In genomic region chr6:39556900-39557659, GRCm38 (mm10) we compare ENCODE assay signal across 7 mouse cellular contexts. TPM values are rescaled to one million over a fixed set of nuclear protein-coding genes. Genes with fewer than 3 reads are reported as not detected.
DNase-seq lines count a peak whose midpoint lies in the region; ATAC-seq and TF ChIP-seq lines count a peak whose summit lies in the region.

No protein-coding gene starts in this region.

- H3K27ac ChIP-seq in forebrain, embryonic 14.5 days (ENCODE audit: low read depth, low read length) = peak overlapping the region; percentile 94
- peak overlapping the region; percentile 94 for H3K27ac ChIP-seq in hindbrain, embryonic 14.5 days
- peak overlapping the region; percentile 89 for H3K27ac ChIP-seq in lung, embryonic 16.5 days (ENCODE audit: low read length)

- peak; percentile 44 for DNase-seq in thymus, postnatal 14 days
- no peak for DNase-seq in thymus, postnatal 0 days (ENCODE audit: low spot score)
- peak; percentile 64 for DNase-seq in brain, embryonic 14.5 days (ENCODE audit: low read depth)
- peak; percentile 49 for DNase-seq in forebrain, embryonic 14.5 days (ENCODE audit: low spot score)
- peak; percentile 48 for DNase-seq in hindbrain, embryonic 14.5 days (ENCODE audit: low spot score)
- peak; percentile 67 for DNase-seq in retina, postnatal 1 day

- H3K4me1 ChIP-seq in forebrain, embryonic 14.5 days (ENCODE audit: control insufficient read depth, insufficient read depth, low read length) = peaks cover 32% of the 10 kb centered on the region
- H3K4me1 ChIP-seq in hindbrain, embryonic 14.5 days (replicated peaks; ENCODE audit: control insufficient read depth, insufficient read depth, low read length) = peaks cover 38% of the 10 kb centered on the region
- peaks cover 46% of the 10 kb centered on the region for H3K4me1 ChIP-seq in lung, embryonic 16.5 days (replicated peaks; ENCODE audit: control insufficient read depth, insufficient read depth, low read length)

- H3K9ac ChIP-seq in forebrain, embryonic 14.5 days (ENCODE audit: low read length) = peak overlapping the region; percentile 92
- peak overlapping the region; percentile 91 for H3K9ac ChIP-seq in hindbrain, embryonic 14.5 days
- peak overlapping the region; percentile 95 for H3K9ac ChIP-seq in lung, embryonic 16.5 days (ENCODE audit: low read length)

- no peak for TF ChIP-seq CTCF in brain, embryonic 14.5 days (IDR thresholded peaks at IDR 0.05; ENCODE audit: borderline replicate concordance, extremely low read depth, insufficient read depth, insufficient read length)

- H3K4me3 ChIP-seq in forebrain, embryonic 14.5 days (ENCODE audit: low read depth, low read length) = peak overlapping the region; percentile 75
- H3K4me3 ChIP-seq in hindbrain, embryonic 14.5 days (replicated peaks; ENCODE audit: low read length) = peak overlapping the region; percentile 87
- H3K4me3 ChIP-seq in lung, embryonic 16.5 days (ENCODE audit: low read length) = peak overlapping the region; percentile 85

- TF ChIP-seq POLR2A in brain, embryonic 14.5 days (IDR thresholded peaks at IDR 0.05; ENCODE audit: borderline replicate concordance, extremely low read depth, insufficient read depth, insufficient read length, poor library complexity, severe bottlenecking) = no peak

- WGBS in forebrain, embryonic 14.5 days = 1% methylated on average over 47 of the region's 54 CpGs
- WGBS in hindbrain, embryonic 14.5 days = 0% methylated on average over 50 of the region's 54 CpGs
- WGBS in lung, embryonic 16.5 days = under 1% methylated on average over 36 of the region's 54 CpGs

- no peaks in the 10 kb centered on the region for H3K36me3 ChIP-seq in forebrain, embryonic 14.5 days (ENCODE audit: control insufficient read depth, insufficient read depth, low read length)
- H3K36me3 ChIP-seq in hindbrain, embryonic 14.5 days (replicated peaks; ENCODE audit: control insufficient read depth, insufficient read depth) = 0 out of 2 replicates have a peak, but pooled peaks cover 3% of the 10 kb centered on the region
- no peaks in the 10 kb centered on the region for H3K36me3 ChIP-seq in lung, embryonic 16.5 days (ENCODE audit: control insufficient read depth, insufficient read depth, low read length)

- peak; percentile 71 for ATAC-seq in forebrain, embryonic 14.5 days
- peak; percentile 69 for ATAC-seq in hindbrain, embryonic 14.5 days (ENCODE audit: low FRiP score)
- ATAC-seq in lung, embryonic 16.5 days (ENCODE audit: low read depth) = peak; percentile 56

- no peaks in the 10 kb centered on the region for H3K27me3 ChIP-seq in forebrain, embryonic 14.5 days (replicated peaks; ENCODE audit: control insufficient read depth, insufficient read depth, low read length)
- no peaks in the 10 kb centered on the region for H3K27me3 ChIP-seq in hindbrain, embryonic 14.5 days (ENCODE audit: control insufficient read depth, insufficient read depth, low read length)
- H3K27me3 ChIP-seq in lung, embryonic 16.5 days (ENCODE audit: control insufficient read depth, insufficient read depth, low read depth, low read length) = no peaks in the 10 kb centered on the region

- no peaks in the 10 kb centered on the region for H3K9me3 ChIP-seq in forebrain, embryonic 14.5 days (replicated peaks; ENCODE audit: control insufficient read depth, low read length)
- H3K9me3 ChIP-seq in hindbrain, embryonic 14.5 days (ENCODE audit: control insufficient read depth, low read length) = no peaks in the 10 kb centered on the region
- H3K9me3 ChIP-seq in lung, embryonic 16.5 days (ENCODE audit: control insufficient read depth, low read length) = no peaks in the 10 kb centered on the region

- H3K4me2 ChIP-seq in forebrain, embryonic 14.5 days (ENCODE audit: low read length) = peak overlapping the region; percentile 52
- peak overlapping the region; percentile 75 for H3K4me2 ChIP-seq in hindbrain, embryonic 14.5 days (replicated peaks)
- peak overlapping the region; percentile 76 for H3K4me2 ChIP-seq in lung, embryonic 16.5 days (ENCODE audit: low read depth, low read length)

RNA-seq across cellular contexts. Expression of gene Dennd2a, which starts 0.6 kb away (rescaled TPM):
- polyA plus RNA-seq in thymus, postnatal 0 days (2015; fragmentation: Nextera tagmentation; extraction: Ambion mirVana) = 2.1 and 2.6 TPM in 2 replicates
- 37.7 and 44.3 TPM in 2 replicates for polyA plus RNA-seq in brain, embryonic 14.5 days (2012; rRNA removed)
- polyA plus RNA-seq in forebrain, embryonic 14.5 days (2014; fragmentation: Nextera tagmentation; extraction: Ambion mirVana) = 14.2 and 15.8 TPM in 2 replicates
- 19.1 and 21.8 TPM in 2 replicates for polyA plus RNA-seq in hindbrain, embryonic 14.5 days (2014; fragmentation: Nextera tagmentation; extraction: Ambion mirVana)
- polyA plus RNA-seq in lung, embryonic 16.5 days (2015; fragmentation: Nextera tagmentation; extraction: Ambion mirVana) = 16.0 and 17.3 TPM in 2 replicates

RNA-seq across cellular contexts. Expression of gene Adck2, which starts 16.6 kb away (rescaled TPM):
- 27.9 and 29.0 TPM in 2 replicates for polyA plus RNA-seq in thymus, postnatal 0 days (2015; fragmentation: Nextera tagmentation; extraction: Ambion mirVana)
- 16.5 and 23.3 TPM in 2 replicates for polyA plus RNA-seq in brain, embryonic 14.5 days (2012; rRNA removed)
- 30.4 and 31.5 TPM in 2 replicates for polyA plus RNA-seq in forebrain, embryonic 14.5 days (2014; fragmentation: Nextera tagmentation; extraction: Ambion mirVana)
- polyA plus RNA-seq in hindbrain, embryonic 14.5 days (2014; fragmentation: Nextera tagmentation; extraction: Ambion mirVana) = 37.5 and 38.0 TPM in 2 replicates
- polyA plus RNA-seq in lung, embryonic 16.5 days (2015; fragmentation: Nextera tagmentation; extraction: Ambion mirVana) = 25.0 and 30.0 TPM in 2 replicates

RNA-seq across cellular contexts. Expression of gene Gm42420, which starts 28.5 kb away (rescaled TPM):
- 2.3 and 2.7 TPM in 2 replicates for polyA plus RNA-seq in thymus, postnatal 0 days (2015; fragmentation: Nextera tagmentation; extraction: Ambion mirVana)
- polyA plus RNA-seq in brain, embryonic 14.5 days (2012; rRNA removed) = 1.3 and 2.0 TPM in 2 replicates
- polyA plus RNA-seq in forebrain, embryonic 14.5 days (2014; fragmentation: Nextera tagmentation; extraction: Ambion mirVana) = 1.3 TPM in 1 of 2 replicates, not detected in the other
- polyA plus RNA-seq in hindbrain, embryonic 14.5 days (2014; fragmentation: Nextera tagmentation; extraction: Ambion mirVana) = 1.9 TPM in 1 of 2 replicates, not detected in the other
- 0.93 TPM in 1 of 2 replicates, not detected in the other for polyA plus RNA-seq in lung, embryonic 16.5 days (2015; fragmentation: Nextera tagmentation; extraction: Ambion mirVana)

RNA-seq across cellular contexts. Expression of gene Ndufb2, which starts 35.3 kb away (rescaled TPM):
- polyA plus RNA-seq in thymus, postnatal 0 days (2015; fragmentation: Nextera tagmentation; extraction: Ambion mirVana) = 335 and 367 TPM in 2 replicates
- polyA plus RNA-seq in brain, embryonic 14.5 days (2012; rRNA removed) = 188 and 313 TPM in 2 replicates
- 354 and 423 TPM in 2 replicates for polyA plus RNA-seq in forebrain, embryonic 14.5 days (2014; fragmentation: Nextera tagmentation; extraction: Ambion mirVana)
- 525 and 566 TPM in 2 replicates for polyA plus RNA-seq in hindbrain, embryonic 14.5 days (2014; fragmentation: Nextera tagmentation; extraction: Ambion mirVana)
- polyA plus RNA-seq in lung, embryonic 16.5 days (2015; fragmentation: Nextera tagmentation; extraction: Ambion mirVana) = 312 and 332 TPM in 2 replicates
